Mouse (Mus musculus) heart, postnatal 36 days (tissue): ENCODE measurements around the gene Zfp385c. TPM values are rescaled to one million over a fixed set of nuclear protein-coding genes. Genes with fewer than 3 reads are reported as not detected.

Experiments
- DNase-seq, 2 experiments: peaks; one replicate each; pipeline ENCODE4 v3.0.0; 2021 to 2022
- intact Hi-C: fragments of 180-260 bp; cut with DNase I; formaldehyde crosslinking; loops from one replicate; pipeline ENCODE4 v1.15.1; 2025
- total RNA-seq, 2 experiments: library from RNA; stranded (reverse); gene quantifications; 2 replicates each; pipeline ENCODE4 v1.2.3; 2021

Zfp385c gene
- total RNA-seq, 2 experiments from 2014 or later, result 0.28 TPM; not detected in 1

DNA sequence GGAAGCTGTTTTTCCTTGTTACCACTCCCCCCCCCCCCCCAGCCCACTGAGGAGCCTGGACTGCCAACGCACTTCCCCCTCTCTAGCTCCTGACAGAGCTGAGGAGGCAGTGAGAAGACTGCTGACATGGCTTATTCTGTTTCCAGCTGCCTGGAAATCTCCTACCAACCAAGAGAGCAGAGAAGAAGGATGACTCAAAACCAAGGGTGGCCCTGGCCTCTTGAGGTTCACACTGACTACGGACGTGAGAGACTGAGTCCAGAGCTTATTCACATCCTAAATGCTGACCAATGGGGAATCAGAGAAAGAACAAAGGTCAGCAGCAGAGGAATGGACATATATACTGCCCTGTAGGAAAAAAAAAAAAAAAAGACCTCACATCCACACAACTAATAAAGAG is 27.1 kb upstream of the Zfp385c start:
- DNase-seq, result no peak
- intact Hi-C loops, result loop anchor here (5.0 to 10.0 kb wide), 4 partner anchors 143 to 345 kb away; no protein-coding TSS in a partner anchor

- intact Hi-C loops, result loop anchor here (5.0 to 10.0 kb wide), 4 partner anchors 143 to 346 kb away; no protein-coding TSS in a partner anchor
Observed at GRCm38 (mm10) chr11:100718866-100719265, 26.6 kb upstream of the Zfp385c start.

GRCm38 (mm10) chr11:100718462-100718861 is 26.2 kb upstream of the Zfp385c start:
- intact Hi-C loops, result loop anchor here (5.0 to 10.0 kb wide), 4 partner anchors 144 to 346 kb away; no protein-coding TSS in a partner anchor
- DNase-seq, result no peak

More at GRCm38 (mm10) chr11:100718866-100719265, 26.6 kb upstream of the Zfp385c start:
- DNase-seq, result no peak

GRCm38 (mm10) chr11:100716649-100717048 is 24.4 kb upstream of the Zfp385c start:
- DNase-seq, result no peak
- intact Hi-C loops, result loop anchor here (5.0 to 10.0 kb wide), 4 partner anchors 146 to 348 kb away; no protein-coding TSS in a partner anchor

- no peak for DNase-seq
- intact Hi-C loops, result loop anchor here (1.0 to 10.0 kb wide), 5 partner anchors 46 to 350 kb away; no protein-coding TSS in a partner anchor
Observed at GRCm38 (mm10) chr11:100714948-100715347, 22.7 kb upstream of the Zfp385c start.

DNA sequence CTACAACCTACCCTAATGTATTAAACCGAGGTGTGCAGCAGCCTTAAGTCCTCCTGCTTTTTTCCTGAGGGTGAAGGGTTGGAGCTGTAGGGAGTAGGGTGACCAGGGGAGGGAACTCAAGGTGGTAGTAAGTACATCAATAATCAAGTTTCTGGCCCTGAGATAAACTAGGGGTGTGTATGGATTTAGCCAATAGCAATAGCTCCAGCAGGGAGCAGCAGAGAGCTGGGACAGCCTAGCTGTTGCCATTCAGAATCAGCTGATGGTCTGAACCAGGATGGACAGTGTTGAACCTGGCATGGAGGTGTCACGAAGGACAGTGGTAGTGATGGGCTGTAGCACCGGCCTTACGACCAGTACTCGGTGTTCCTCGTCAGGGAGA is 22.3 kb upstream of the Zfp385c start:
- intact Hi-C loops, result loop anchor here (1.0 to 10.0 kb wide), 2 partner anchors 47 to 350 kb away; no protein-coding TSS in a partner anchor
- peak; percentile 83 to 88 for DNase-seq

- peak; percentile 77 to 79 for DNase-seq
- intact Hi-C loops, result loop anchor here (1.0 to 10.0 kb wide), 2 partner anchors 47 to 351 kb away; no protein-coding TSS in a partner anchor
Observed at GRCm38 (mm10) chr11:100713735-100714533, 21.7 kb upstream of the Zfp385c start, which contains the start of gene Hspb9. Gene Hspb9 (plus strand): TSS chr11:100713850.

DNA sequence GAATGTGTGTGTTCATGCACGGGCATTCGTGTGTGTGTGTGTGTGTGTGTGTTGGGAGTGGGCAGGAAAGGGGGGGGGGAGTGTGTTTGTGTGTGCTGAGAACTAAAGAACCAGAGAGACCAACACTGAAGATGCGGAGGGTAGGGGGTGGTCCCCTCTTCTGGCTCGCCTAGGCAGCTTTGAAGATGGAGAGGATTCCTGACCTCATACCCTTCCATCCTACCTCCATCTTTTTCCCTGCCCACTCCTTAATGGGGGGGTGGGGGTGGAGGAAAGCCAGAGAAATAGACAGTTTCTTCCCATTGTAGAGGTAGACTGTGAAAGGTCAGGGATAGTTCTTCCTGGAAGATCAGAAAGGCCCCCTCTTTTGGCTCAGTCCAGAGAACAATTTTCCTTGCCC is 20.9 kb upstream of the Zfp385c start:
- DNase-seq, result no peak
- intact Hi-C loops, result loop anchor here (10.0 kb wide), 1 partner anchor 352 kb away; no protein-coding TSS in a partner anchor

- intact Hi-C loops, result loop anchor here (10.0 kb wide), 1 partner anchor 353 kb away; no protein-coding TSS in a partner anchor
- peak; percentile 86 for DNase-seq
Observed at GRCm38 (mm10) chr11:100711783-100712615, 19.7 kb upstream of the Zfp385c start, which contains the start of gene Kat2a. Gene Kat2a (minus strand): TSS chr11:100712465.

DNA sequence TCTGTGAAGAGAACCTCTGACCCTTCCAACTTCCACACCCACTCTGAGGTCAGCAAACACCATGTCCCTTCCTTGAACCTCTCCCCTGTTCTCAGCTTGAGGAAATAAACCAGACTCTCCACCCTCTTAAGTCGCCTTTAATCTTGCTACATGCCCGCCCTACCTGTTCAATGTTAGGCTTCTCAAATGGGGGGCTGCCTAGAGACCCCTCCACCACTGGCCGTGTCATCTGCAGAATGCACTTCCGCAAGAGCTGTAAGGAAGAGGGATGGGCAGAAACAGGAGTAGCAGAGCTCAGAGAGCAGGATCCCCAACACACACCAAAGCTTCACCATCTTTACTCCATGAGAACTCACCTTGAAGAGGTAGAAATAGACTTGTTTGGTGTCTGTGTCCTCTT is 18.7 kb upstream of the Zfp385c start:
- intact Hi-C loops, result loop anchor here (10.0 kb wide), 1 partner anchor 354 kb away; no protein-coding TSS in a partner anchor
- no peak for DNase-seq

DNA sequence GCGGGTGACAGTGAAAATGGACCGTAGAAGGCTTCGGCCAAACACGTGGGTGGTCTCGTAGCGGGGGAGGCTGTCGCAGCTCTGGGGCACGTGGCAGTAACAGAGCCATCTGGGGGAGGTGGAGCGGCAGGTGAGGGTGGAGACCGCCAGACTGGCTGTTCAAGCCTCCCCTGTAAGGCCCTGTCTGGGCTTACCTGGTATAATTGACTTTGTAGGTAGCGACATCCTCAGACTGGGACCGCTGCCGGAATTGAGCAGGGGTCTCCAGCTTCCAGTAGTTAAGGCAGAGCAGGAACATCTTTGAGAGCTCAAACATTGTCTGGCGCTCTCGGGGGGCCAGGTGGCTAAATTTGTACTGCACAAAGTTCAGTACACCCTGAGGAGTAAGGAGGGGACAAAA is 18.3 kb upstream of the Zfp385c start:
- intact Hi-C loops, result loop anchor here (10.0 kb wide), 1 partner anchor 354 kb away; no protein-coding TSS in a partner anchor
- no peak for DNase-seq

- DNase-seq, result no peak
- intact Hi-C loops, result no loop called here
Observed at GRCm38 (mm10) chr11:100709201-100709810, 17.1 kb upstream of the Zfp385c start.

GRCm38 (mm10) chr11:100705095-100705747 is 13.0 kb upstream of the Zfp385c start:
- DNase-seq, result no peak
- intact Hi-C loops, result no loop called here

DNA sequence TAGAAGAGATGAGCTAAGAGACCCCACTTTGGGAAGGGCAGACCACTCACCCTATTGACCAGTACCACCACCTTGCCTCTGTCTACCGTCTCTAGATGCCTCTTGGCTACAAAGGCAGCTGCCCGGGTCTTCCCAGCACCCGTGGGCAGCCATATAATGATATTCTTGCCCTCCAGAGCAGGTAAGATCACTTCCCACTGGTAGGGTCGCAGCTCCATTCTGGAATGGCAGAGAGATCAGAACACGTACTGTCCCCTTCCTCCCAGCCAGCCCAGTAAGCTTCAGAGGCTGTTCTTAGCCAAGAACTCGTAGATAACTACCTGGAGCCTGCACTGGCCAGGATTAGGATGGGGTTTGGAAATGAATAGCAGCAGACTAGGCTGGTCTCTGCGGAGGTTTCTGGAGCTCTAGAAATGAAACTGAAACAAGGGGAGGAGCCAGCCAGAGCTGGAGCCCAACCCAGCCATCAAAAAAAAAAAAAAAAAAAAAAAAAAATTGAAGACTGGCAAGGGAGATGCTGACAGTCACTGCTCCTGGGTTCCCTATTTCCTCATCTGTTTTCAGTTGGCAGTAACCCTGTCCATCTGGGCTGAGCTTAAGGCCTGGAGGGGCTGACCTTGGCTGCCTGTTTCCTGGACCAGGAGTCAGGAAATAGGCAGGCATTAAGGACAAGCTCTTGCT is 11.7 kb upstream of the Zfp385c start, which contains the start of gene Dhx58:
Gene Dhx58, minus strand, starts transcription at position 421 of the 681 bp plus-strand sequence.
- intact Hi-C loops, result loop anchor here (2.0 to 5.0 kb wide), 2 partner anchors 77 to 282 kb away; no protein-coding TSS in a partner anchor
- DNase-seq, result peak in 1 of 2 experiments; percentile 36

DNA sequence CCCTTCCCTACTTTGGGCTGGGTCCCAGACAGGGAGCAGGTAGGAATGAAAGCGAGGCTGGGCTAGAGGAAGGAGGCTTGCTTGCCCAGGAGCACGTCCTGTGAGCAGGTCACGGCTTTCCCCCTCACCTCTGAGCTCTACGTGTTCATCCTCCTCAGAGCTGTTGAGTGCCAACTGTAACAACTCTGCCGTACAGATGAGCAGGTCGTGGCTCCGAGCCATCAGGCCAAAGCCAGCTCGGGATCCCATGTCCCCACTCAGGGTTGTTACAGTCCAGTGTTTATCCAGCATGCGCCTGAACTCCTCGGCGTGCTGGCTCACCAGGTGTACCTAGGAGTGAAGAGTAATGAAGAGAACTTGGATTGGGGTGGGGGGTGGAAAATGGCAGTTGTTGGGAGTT is 11.1 kb upstream of the Zfp385c start:
- intact Hi-C loops, result loop anchor here (2.0 to 5.0 kb wide), 2 partner anchors 77 to 281 kb away; no protein-coding TSS in a partner anchor
- no peak for DNase-seq

GRCm38 (mm10) chr11:100702906-100703305 is 10.7 kb upstream of the Zfp385c start:
- intact Hi-C loops, result loop anchor here (1.0 to 5.0 kb wide), 3 partner anchors 76 to 281 kb away; no protein-coding TSS in a partner anchor
- DNase-seq, result no peak

GRCm38 (mm10) chr11:100702081-100702851 is 10.0 kb upstream of the Zfp385c start:
- peak; percentile 69 to 70 for DNase-seq
- intact Hi-C loops, result loop anchor here (1.0 to 5.0 kb wide), 3 partner anchors 75 to 280 kb away; no protein-coding TSS in a partner anchor

DNA sequence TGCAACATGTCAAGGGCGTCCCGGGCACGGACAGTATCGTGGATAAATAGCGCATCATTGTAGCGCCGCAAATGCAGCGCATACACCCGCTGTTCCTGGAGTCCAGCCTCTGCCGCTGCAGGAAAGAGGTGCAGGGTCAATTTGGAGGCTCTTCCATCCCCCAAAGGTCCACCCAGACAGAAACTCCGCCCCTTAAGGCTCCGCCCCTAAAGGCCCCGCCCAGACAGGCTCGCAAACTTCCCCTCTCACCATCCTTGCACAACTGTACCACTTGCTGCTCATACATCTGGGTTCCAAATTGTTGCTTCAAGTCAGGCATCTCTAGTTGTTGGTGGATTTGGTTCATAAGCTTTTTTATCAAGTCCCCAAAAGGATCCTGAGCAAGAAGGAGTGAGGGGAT is 9.0 kb upstream of the Zfp385c start:
- peak; percentile 50 to 66 for DNase-seq
- intact Hi-C loops, result loop anchor here (5.0 kb wide), 1 partner anchor 279 kb away; no protein-coding TSS in a partner anchor
